In genomic region chr8:107133881-107134280, GRCm38 (mm10) we compare ENCODE assay signal across 12 mouse cellular contexts. TPM values are rescaled to one million over a fixed set of nuclear protein-coding genes. Genes with fewer than 3 reads are reported as not detected.
DNase-seq lines count a peak whose midpoint lies in the region; ATAC-seq and TF ChIP-seq lines count a peak whose summit lies in the region.
"Had no signal": no experiment of that assay in that cellular context is flagged by ENCODE, and none has a peak within 500 bp of the region (broad histone marks: within the 10 kb centered on the region; RNA-seq: fewer than 3 reads in every experiment).

No protein-coding gene starts in this region.

- H3K4me3 ChIP-seq in intestine, embryonic 15.5 days (replicated peaks): no peak overlapping the region
- no peak overlapping the region for H3K4me3 ChIP-seq in intestine, postnatal 0 days (ENCODE audit: low read depth, low read length)
- H3K4me3 ChIP-seq in embryonic facial prominence, embryonic 14.5 days (ENCODE audit: low read depth, low read length): no peak overlapping the region
- no peak overlapping the region for H3K4me3 ChIP-seq in limb, embryonic 14.5 days (replicated peaks; ENCODE audit: low read length)
- H3K4me3 ChIP-seq in liver, embryonic 12.5 days: no peak overlapping the region
- H3K4me3 ChIP-seq: forebrain, embryonic 15.5 days had no signal

- peak; percentile 91 for DNase-seq in R1 (ENCODE audit: low read depth, low spot score)
- DNase-seq in embryonic facial prominence, embryonic 14.5 days (ENCODE audit: low spot score): peak; percentile 57
- no peak for DNase-seq in limb, embryonic 14.5 days (ENCODE audit: low spot score)
- no peak for DNase-seq in adipocyte (ENCODE audit: low spot score)
- DNase-seq: cerebellum, adult 2 months; retina, postnatal 1 day had no signal

- no peak overlapping the region for H3K27ac ChIP-seq in intestine, embryonic 15.5 days
- H3K27ac ChIP-seq in intestine, postnatal 0 days (ENCODE audit: low read depth, low read length): no peak overlapping the region
- H3K27ac ChIP-seq in embryonic facial prominence, embryonic 14.5 days (replicated peaks; ENCODE audit: low read depth, low read length): 0 out of 2 replicates have a peak overlapping the region, but pooled peaks have one; percentile 7
- 0 out of 2 replicates have a peak overlapping the region, but pooled peaks have one; percentile 43 for H3K27ac ChIP-seq in limb, embryonic 14.5 days (replicated peaks; ENCODE audit: low read depth, low read length)
- H3K27ac ChIP-seq in liver, embryonic 12.5 days: no peak overlapping the region
- H3K27ac ChIP-seq: forebrain, embryonic 15.5 days had no signal

- 57% methylated on average over 6 of the region's 6 CpGs for WGBS in intestine, embryonic 15.5 days
- 43% methylated on average over 6 of the region's 6 CpGs for WGBS in intestine, postnatal 0 days
- WGBS in embryonic facial prominence, embryonic 14.5 days: 37% methylated on average over 6 of the region's 6 CpGs
- WGBS in limb, embryonic 14.5 days: 56% methylated on average over 6 of the region's 6 CpGs
- WGBS in liver, embryonic 12.5 days (ENCODE audit: insufficient replicate concordance): 62% methylated on average over 6 of the region's 6 CpGs

- no peaks in the 10 kb centered on the region for H3K36me3 ChIP-seq in intestine, embryonic 15.5 days
- H3K36me3 ChIP-seq in intestine, postnatal 0 days (ENCODE audit: control insufficient read depth, insufficient read depth): no peaks in the 10 kb centered on the region
- H3K36me3 ChIP-seq in embryonic facial prominence, embryonic 14.5 days (ENCODE audit: control insufficient read depth, insufficient read depth, low read length): no peaks in the 10 kb centered on the region
- H3K36me3 ChIP-seq in limb, embryonic 14.5 days (ENCODE audit: control insufficient read depth, insufficient read depth, low read length): no peaks in the 10 kb centered on the region
- H3K36me3 ChIP-seq in liver, embryonic 12.5 days: no peaks in the 10 kb centered on the region
- H3K36me3 ChIP-seq: forebrain, embryonic 15.5 days had no signal

- ATAC-seq in intestine, embryonic 15.5 days: peak; percentile 59
- ATAC-seq in intestine, postnatal 0 days: no peak
- peak; percentile 66; the same call in 1 of the 2 replicates for ATAC-seq in embryonic facial prominence, embryonic 14.5 days (ENCODE audit: low read depth)
- no peak for ATAC-seq in limb, embryonic 14.5 days (ENCODE audit: low FRiP score, low read depth)
- ATAC-seq in liver, embryonic 12.5 days: no peak
- ATAC-seq: forebrain, embryonic 15.5 days; Patski had no signal

- H3K4me2 ChIP-seq in intestine, embryonic 15.5 days (replicated peaks): no peak overlapping the region
- H3K4me2 ChIP-seq in intestine, postnatal 0 days (replicated peaks; ENCODE audit: low read depth): no peak overlapping the region
- no peak overlapping the region for H3K4me2 ChIP-seq in embryonic facial prominence, embryonic 14.5 days (ENCODE audit: low read depth, low read length)
- H3K4me2 ChIP-seq in limb, embryonic 14.5 days (replicated peaks; ENCODE audit: low read depth, low read length, severe bottlenecking): no peak overlapping the region
- no peak overlapping the region for H3K4me2 ChIP-seq in liver, embryonic 12.5 days
- H3K4me2 ChIP-seq: forebrain, embryonic 15.5 days; liver, embryonic 11.5 days had no signal

- no peak for TF ChIP-seq CTCF in intestine, postnatal 0 days (IDR thresholded peaks at IDR 0.05; ENCODE audit: low read depth)

- peaks cover 8% of the 10 kb centered on the region for H3K4me1 ChIP-seq in intestine, embryonic 15.5 days (replicated peaks)
- H3K4me1 ChIP-seq in intestine, postnatal 0 days (replicated peaks; ENCODE audit: control insufficient read depth, insufficient read depth, low read length): 0 out of 2 replicates have a peak, but pooled peaks cover 6% of the 10 kb centered on the region
- peaks cover 20% of the 10 kb centered on the region for H3K4me1 ChIP-seq in embryonic facial prominence, embryonic 14.5 days (ENCODE audit: control insufficient read depth, insufficient read depth, low read length)
- peaks cover 14% of the 10 kb centered on the region for H3K4me1 ChIP-seq in limb, embryonic 14.5 days (ENCODE audit: control insufficient read depth, insufficient read depth, low read length)
- H3K4me1 ChIP-seq in liver, embryonic 12.5 days: no peaks in the 10 kb centered on the region

- TF ChIP-seq POLR2A in limb, embryonic 14.5 days (IDR thresholded peaks at IDR 0.05; ENCODE audit: borderline replicate concordance, extremely low read depth, insufficient read depth, insufficient read length): no peak

- no peaks in the 10 kb centered on the region for H3K27me3 ChIP-seq in intestine, embryonic 15.5 days (replicated peaks)
- no peaks in the 10 kb centered on the region for H3K27me3 ChIP-seq in intestine, postnatal 0 days (replicated peaks; ENCODE audit: control insufficient read depth, insufficient read depth, low read length)
- H3K27me3 ChIP-seq in embryonic facial prominence, embryonic 14.5 days (replicated peaks; ENCODE audit: control insufficient read depth, insufficient read depth, low read length): no peaks in the 10 kb centered on the region
- H3K27me3 ChIP-seq in limb, embryonic 14.5 days (ENCODE audit: control insufficient read depth, insufficient read depth, low read length): no peaks in the 10 kb centered on the region
- peaks cover 16% of the 10 kb centered on the region for H3K27me3 ChIP-seq in liver, embryonic 12.5 days (replicated peaks)
- H3K27me3 ChIP-seq: forebrain, embryonic 15.5 days; Patski had no signal

- no peaks in the 10 kb centered on the region for H3K9me3 ChIP-seq in intestine, embryonic 15.5 days
- H3K9me3 ChIP-seq in intestine, postnatal 0 days (ENCODE audit: control insufficient read depth): no peaks in the 10 kb centered on the region
- H3K9me3 ChIP-seq in embryonic facial prominence, embryonic 14.5 days (ENCODE audit: control insufficient read depth, low read length): no peaks in the 10 kb centered on the region
- H3K9me3 ChIP-seq in limb, embryonic 14.5 days (ENCODE audit: control insufficient read depth, low read length): no peaks in the 10 kb centered on the region
- no peaks in the 10 kb centered on the region for H3K9me3 ChIP-seq in liver, embryonic 12.5 days (replicated peaks)
- H3K9me3 ChIP-seq: forebrain, embryonic 15.5 days had no signal

- no peak overlapping the region for H3K9ac ChIP-seq in intestine, embryonic 15.5 days
- H3K9ac ChIP-seq in intestine, postnatal 0 days (ENCODE audit: low read depth, low read length): no peak overlapping the region
- peak overlapping the region; percentile 15; the same call in 1 of the 2 replicates for H3K9ac ChIP-seq in embryonic facial prominence, embryonic 14.5 days (ENCODE audit: low read depth, low read length)
- H3K9ac ChIP-seq in limb, embryonic 14.5 days (ENCODE audit: low read depth, low read length, severe bottlenecking): no peak overlapping the region
- no peak overlapping the region for H3K9ac ChIP-seq in liver, embryonic 12.5 days
- H3K9ac ChIP-seq: forebrain, embryonic 15.5 days had no signal

RNA-seq across cellular contexts. Expression of gene Cyb5b, which starts 16.6 kb away (rescaled TPM):
- 139 and 144 TPM in 2 replicates for polyA plus RNA-seq in intestine, embryonic 15.5 days (2015; fragmentation: Nextera tagmentation; extraction: Ambion mirVana)
- 93.2 and 103 TPM in 2 replicates for polyA plus RNA-seq in intestine, postnatal 0 days (2015; fragmentation: Nextera tagmentation; extraction: Ambion mirVana)
- polyA plus RNA-seq in embryonic facial prominence, embryonic 14.5 days (2014; fragmentation: Nextera tagmentation; extraction: Ambion mirVana): 78.5 and 86.5 TPM in 2 replicates
- polyA plus RNA-seq in limb, embryonic 14.5 days (2012; rRNA removed): 57.2 and 60.3 TPM in 2 replicates
- 82.3 and 83.5 TPM in 2 replicates for polyA plus RNA-seq in limb, embryonic 14.5 days (2014; fragmentation: Nextera tagmentation; extraction: Ambion mirVana)
- 51.8 and 52.5 TPM in 2 replicates for polyA plus RNA-seq in liver, embryonic 12.5 days (2016; fragmentation: Nextera tagmentation; extraction: Ambion mirVana)

RNA-seq across cellular contexts. Expression of gene Terf2, which starts 37.5 kb away (rescaled TPM):
- 14.8 and 16.4 TPM in 2 replicates for polyA plus RNA-seq in intestine, embryonic 15.5 days (2015; fragmentation: Nextera tagmentation; extraction: Ambion mirVana)
- 11.2 and 12.1 TPM in 2 replicates for polyA plus RNA-seq in intestine, postnatal 0 days (2015; fragmentation: Nextera tagmentation; extraction: Ambion mirVana)
- polyA plus RNA-seq in embryonic facial prominence, embryonic 14.5 days (2014; fragmentation: Nextera tagmentation; extraction: Ambion mirVana): 14.8 and 15.1 TPM in 2 replicates
- 34.9 and 39.0 TPM in 2 replicates for polyA plus RNA-seq in limb, embryonic 14.5 days (2012; rRNA removed)
- polyA plus RNA-seq in limb, embryonic 14.5 days (2014; fragmentation: Nextera tagmentation; extraction: Ambion mirVana): 15.1 and 18.5 TPM in 2 replicates
- polyA plus RNA-seq in liver, embryonic 12.5 days (2016; fragmentation: Nextera tagmentation; extraction: Ambion mirVana): 9.2 and 11.5 TPM in 2 replicates

Comparison
In these comparisons a context has a peak if more than half of its experiments do, and no peak if none do; other contexts are left out.
1. ATAC-seq: peak in intestine, embryonic 15.5 days (single experiment) and embryonic facial prominence, embryonic 14.5 days (single experiment); none in intestine, postnatal 0 days (single experiment), limb, embryonic 14.5 days (single experiment) and liver, embryonic 12.5 days (single experiment).
2. H3K27ac ChIP-seq: peak in embryonic facial prominence, embryonic 14.5 days (single experiment) and limb, embryonic 14.5 days (single experiment); none in intestine, embryonic 15.5 days (single experiment), intestine, postnatal 0 days (single experiment) and liver, embryonic 12.5 days (single experiment).
3. DNase-seq: peak in R1 (single experiment) and embryonic facial prominence, embryonic 14.5 days (single experiment); none in limb, embryonic 14.5 days (single experiment) and adipocyte (single experiment).